Mouse (Mus musculus) colon, adult 2 months (tissue): ENCODE results near the gene Pdcl2. TPM values are rescaled to one million over a fixed set of nuclear protein-coding genes. Genes with fewer than 3 reads are reported as not detected.

Experiments
- polyA plus RNA-seq: library from polyadenylated mRNA; depleted of rRNA; stranded (reverse); fragments of >200 nt; gene quantifications from 2 replicates; pipeline ENCODE4 v1.2.3, GENCODE M21; 2012; rRNA removed

Pdcl2 gene
- polyA plus RNA-seq: not detected in 2 replicates

GRCm38 (mm10) chr5:76330953-76331352 is at the start of gene Pdcl2:
Gene Pdcl2, minus strand, starts transcription at chr5:76331156.

DNA sequence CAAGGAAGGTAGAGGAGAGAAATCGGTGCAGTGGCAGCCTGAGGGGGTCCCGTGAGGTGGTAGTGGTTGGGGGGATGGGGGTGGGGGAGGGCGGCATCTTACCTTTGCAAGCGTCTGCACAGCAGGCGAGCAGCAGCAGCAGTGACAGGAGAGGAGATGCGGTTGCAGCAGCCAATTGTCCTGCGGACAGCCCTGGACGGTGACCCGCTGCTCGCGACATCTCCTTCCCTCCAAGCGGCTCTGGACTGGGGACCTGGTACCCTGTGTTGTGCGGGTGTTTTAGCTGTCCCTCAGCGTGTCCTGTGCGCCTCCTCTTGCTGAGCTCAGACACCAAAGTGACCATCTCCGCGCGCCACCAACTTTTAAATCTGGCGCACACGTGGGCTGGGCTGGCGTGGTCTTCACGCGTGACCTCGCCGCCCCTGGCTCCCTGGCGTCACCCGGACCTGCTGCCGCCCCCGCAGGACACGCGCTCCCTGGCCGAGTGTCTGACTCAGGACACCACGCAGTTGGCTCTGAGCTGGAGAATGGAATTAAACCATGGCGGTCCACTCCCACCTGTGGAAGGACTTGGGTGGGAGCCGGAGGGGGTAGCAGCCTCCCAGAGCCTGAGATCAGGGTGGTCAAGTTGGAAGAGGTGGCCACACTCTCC is 32.6 kb upstream of the Pdcl2 start, which contains the start of gene Nmu:
Nmu (minus strand) TSS at position 336 of the 652 bp plus-strand sequence.

DNA sequence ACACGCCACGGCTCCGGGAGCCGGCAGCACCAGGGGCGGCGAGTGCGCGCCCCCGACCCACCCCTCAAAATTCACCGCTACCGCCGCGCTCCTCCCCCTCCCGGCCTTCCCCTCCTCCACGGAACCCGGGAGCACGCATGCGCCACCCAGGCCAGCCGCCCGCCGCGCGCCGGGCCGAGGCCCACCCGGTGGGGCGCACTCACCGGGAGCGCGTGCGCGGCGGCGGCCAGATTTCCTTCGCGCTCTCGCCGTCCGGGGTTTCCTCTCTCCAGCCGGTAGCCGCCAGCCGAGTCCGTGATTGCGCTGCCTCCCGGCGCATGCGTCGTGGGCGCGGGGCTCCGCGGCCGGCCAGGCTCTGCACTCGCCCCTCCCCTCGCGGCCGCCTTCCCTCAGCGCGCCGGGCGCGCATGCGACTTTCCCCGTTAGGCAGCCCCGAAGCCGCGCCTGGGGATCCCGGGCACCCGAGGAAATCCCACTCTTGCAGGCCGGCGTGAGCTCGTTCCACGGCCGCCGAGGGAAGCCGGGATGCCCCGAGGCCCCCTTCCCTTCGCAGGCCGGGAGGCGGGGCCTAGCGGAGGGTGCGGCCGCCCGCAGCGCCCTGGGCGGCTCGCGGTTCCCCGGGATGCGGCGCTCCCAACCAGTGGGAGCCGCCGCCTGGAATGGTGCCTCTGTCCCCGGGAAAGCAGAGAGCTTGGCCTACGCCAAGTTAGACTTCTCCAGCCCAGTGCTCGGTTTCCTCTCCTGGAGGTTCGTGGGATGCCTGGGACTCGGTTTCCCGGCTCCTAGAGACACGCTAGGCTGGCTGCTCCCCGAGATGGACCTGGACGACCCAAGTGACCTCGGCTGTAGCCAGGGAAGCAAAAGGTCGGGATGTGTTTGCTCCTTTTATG is 26.3 kb downstream of the Pdcl2 start, which contains the start of gene Clock:
Clock (minus strand) TSS at position 341 of the 890 bp plus-strand sequence.

Other genes starting within 250 kb of the Pdcl2 start
- gene Srd5a3, start 190.9 kb downstream of the Pdcl2 start, polyA plus RNA-seq: 217 and 223 TPM in 2 replicates
- gene Tmem165, start 147.3 kb downstream of the Pdcl2 start, polyA plus RNA-seq: 102 TPM in 2 replicates
- 12.0 and 14.5 TPM in 2 replicates for gene Clock, start 26.4 kb downstream of the Pdcl2 start, polyA plus RNA-seq
- 8.4 and 9.1 TPM in 2 replicates for gene Nmu, start 32.6 kb upstream of the Pdcl2 start, polyA plus RNA-seq
- gene Gm7271, start 152.9 kb upstream of the Pdcl2 start, polyA plus RNA-seq: not detected in 2 replicates
- 14.7 and 20.1 TPM in 2 replicates for gene Exoc1, start 198.2 kb upstream of the Pdcl2 start, polyA plus RNA-seq